Mouse (Mus musculus): ENCODE data around the gene Ttc39b.

- TF ChIP-seq CTCF (IDR thresholded peaks at IDR 0.05; ENCODE audit: extremely low read depth, insufficient read length, insufficient replicate concordance, low read depth, low read length) (no peak), POLR2A (IDR thresholded peaks at IDR 0.05; ENCODE audit: low read depth, low read length) (no peak)
These were observed 109.1 kb downstream of the Ttc39b start for GRCm38 (mm10) chr4:83214822-83215558.

All from small intestine, adult 2 months (tissue).